Mouse (Mus musculus): ENCODE measurements around the gene Ahr.

The Ahr gene

GRCm38 (mm10) chr12:35503586-35503985, 31.3 kb downstream of the Ahr start:
- no peak for DNase-seq (ENCODE audit: low spot score in 2 of 2)

- DNase-seq (ENCODE audit: low spot score in 2 of 2), result no peak
These were observed 33.4 kb downstream of the Ahr start for GRCm38 (mm10) chr12:35501476-35501875.

DNA sequence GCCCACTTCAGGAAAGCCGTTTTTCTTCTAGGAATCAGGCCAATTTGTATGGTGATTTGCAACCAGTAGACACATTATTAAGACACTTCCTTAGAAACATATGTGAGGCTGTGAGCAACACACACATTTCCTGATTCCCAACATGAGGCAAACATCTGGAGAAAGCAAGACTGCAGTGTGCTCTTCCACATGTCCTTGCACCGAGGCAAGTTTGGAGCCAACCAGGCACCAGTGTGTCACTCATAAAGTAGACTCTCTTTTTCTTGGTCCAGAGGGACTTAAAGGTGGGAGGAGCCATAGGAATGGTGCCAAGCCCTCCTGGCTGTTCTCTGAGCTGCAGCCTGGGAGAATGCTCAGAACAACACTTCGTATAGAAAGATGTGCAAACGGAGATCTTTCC, 39.6 kb downstream of the Ahr start:
- no peak for DNase-seq (ENCODE audit: low spot score in 2 of 2)

- DNase-seq (ENCODE audit: low spot score in 2 of 2), result no peak
These were observed 54.1 kb downstream of the Ahr start for GRCm38 (mm10) chr12:35480764-35481163.

GRCm38 (mm10) chr12:35478906-35479305, 55.9 kb downstream of the Ahr start:
- DNase-seq (ENCODE audit: low spot score in 2 of 2), result no peak

DNA sequence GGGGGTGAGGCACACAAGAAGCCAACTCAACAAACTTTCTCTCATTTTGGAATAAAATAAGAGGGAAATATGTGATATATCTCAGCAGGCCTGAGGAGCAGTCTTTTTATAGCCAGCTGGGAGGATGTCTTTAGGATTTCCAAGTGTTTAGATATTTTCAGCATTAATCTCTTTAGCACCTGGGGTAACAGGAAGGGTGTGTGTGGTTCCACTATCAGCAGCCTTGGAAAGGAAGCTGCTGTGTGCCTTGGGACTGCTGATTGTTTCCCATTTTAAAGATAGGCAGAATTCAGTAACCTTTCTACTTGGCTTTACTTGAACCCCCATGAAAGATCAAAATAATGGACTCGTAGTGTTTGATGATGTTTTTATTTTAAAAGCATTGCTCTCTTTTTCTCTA, 71.4 kb downstream of the Ahr start:
- DNase-seq (ENCODE audit: low spot score in 2 of 2), result no peak

DNA sequence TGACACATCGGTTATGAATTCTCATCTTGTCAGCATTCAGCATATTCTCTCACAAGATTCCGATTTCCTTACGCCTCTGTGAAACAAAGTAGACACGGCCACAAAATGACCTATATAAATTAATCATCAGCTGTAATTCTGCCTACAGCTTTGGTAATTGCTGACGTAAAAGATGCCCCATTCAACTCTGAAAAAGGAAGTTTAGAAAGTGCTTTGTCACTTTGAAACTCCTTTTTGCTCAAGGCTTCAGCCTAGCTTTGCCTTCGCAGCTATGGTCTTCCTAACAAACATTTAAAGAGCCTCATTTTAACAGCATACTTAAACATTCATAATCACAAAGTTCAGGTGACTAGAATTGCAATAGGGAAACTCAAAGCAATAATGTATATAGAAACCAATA, 72.2 kb downstream of the Ahr start:
- no peak for DNase-seq (ENCODE audit: low spot score in 2 of 2)

DNA sequence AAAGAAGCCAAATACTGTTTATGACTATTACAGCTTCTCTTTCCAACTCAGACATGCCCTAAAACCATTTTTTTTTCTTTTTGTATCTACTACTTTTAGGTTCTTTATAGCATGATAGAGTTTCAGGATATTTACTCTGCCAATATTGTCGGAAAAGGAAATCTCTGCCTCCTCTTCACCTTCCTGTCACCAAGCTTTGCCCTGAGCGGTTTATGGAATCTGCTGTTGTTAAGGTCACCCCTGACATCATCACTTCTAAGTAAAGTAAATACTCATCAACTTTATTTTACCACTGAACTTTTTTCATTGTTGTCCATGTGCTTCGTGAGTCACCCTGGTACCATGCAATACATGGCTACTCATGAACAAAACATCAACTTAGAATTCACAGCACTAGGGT, 75.2 kb downstream of the Ahr start:
- no peak for DNase-seq (ENCODE audit: low spot score in 2 of 2)

All from cerebellum, postnatal 4 days (tissue).